Mouse (Mus musculus): ENCODE measurements around the gene Crybb3. TPM values are rescaled to one million over a fixed set of nuclear protein-coding genes. Genes with fewer than 3 reads are reported as not detected.

Crybb3 gene
- polyA plus RNA-seq (2015; fragmentation: Nextera tagmentation; extraction: Ambion mirVana): 0.71 and 1.1 TPM in 2 replicates

GRCm38 (mm10) chr5:113081439-113081838 lies at the start of gene Crybb3:
Gene Crybb3, minus strand, starts transcription at chr5:113081584.
- Histone ChIP-seq H3K4me2 (ENCODE audit: low read length) (no peak within 1 kb of the TSS), H3K4me1 (replicated peaks; ENCODE audit: insufficient read depth, low read length) (no peaks in the 10 kb centered on the region), H3K27me3 (ENCODE audit: insufficient read depth, low read length) (no peaks in the 10 kb centered on the region), H3K36me3 (ENCODE audit: insufficient read depth, low read length) (no peaks in the 10 kb centered on the region), H3K27ac (no peak within 1 kb of the TSS), H3K9ac (ENCODE audit: low read depth, low read length) (no peak within 1 kb of the TSS), H3K9me3 (replicated peaks; ENCODE audit: low read length) (0 out of 2 replicates have a peak, but pooled peaks cover 3% of the 10 kb centered on the region), H3K4me3 (replicated peaks; ENCODE audit: low read depth, low read length) (no peak within 1 kb of the TSS)
- DNase-seq (ENCODE audit: low spot score) (no peak), ATAC-seq (replicated peaks; ENCODE audit: low FRiP score, low read depth) (peak; percentile 22; the same call in 1 of the 2 replicates)
- WGBS: 61% methylated on average over 8 of the region's 8 CpGs
- TF ChIP-seq CTCF (IDR thresholded peaks at IDR 0.05; ENCODE audit: low read depth): no peak

- H3K27ac ChIP-seq: no peak overlapping the region
- DNase-seq (ENCODE audit: low spot score) (no peak), ATAC-seq (replicated peaks; ENCODE audit: low FRiP score, low read depth) (no peak)
- TF ChIP-seq CTCF (IDR thresholded peaks at IDR 0.05; ENCODE audit: low read depth): no peak
- H3K9me3 ChIP-seq (replicated peaks; ENCODE audit: low read length): no peaks in the 10 kb centered on the region
- H3K4me3 ChIP-seq (replicated peaks; ENCODE audit: low read depth, low read length): no peak overlapping the region
- no peaks in the 10 kb centered on the region for H3K27me3 ChIP-seq (ENCODE audit: insufficient read depth, low read length)
- H3K4me2 ChIP-seq (ENCODE audit: low read length): no peak overlapping the region
- H3K36me3 ChIP-seq (ENCODE audit: insufficient read depth, low read length): no peaks in the 10 kb centered on the region
- no peak overlapping the region for H3K9ac ChIP-seq (ENCODE audit: low read depth, low read length)
- 0 out of 2 replicates have a peak, but pooled peaks cover 10% of the 10 kb centered on the region for H3K4me1 ChIP-seq (replicated peaks; ENCODE audit: insufficient read depth, low read length)
- 67% methylated on average over 4 of the region's 4 CpGs for WGBS
Observed at GRCm38 (mm10) chr5:113128426-113128825, 47.0 kb upstream of the Crybb3 start.

GRCm38 (mm10) chr5:113126476-113126875 lies 45.1 kb upstream of the Crybb3 start:
- Histone ChIP-seq H3K9me3 (replicated peaks; ENCODE audit: low read length) (no peaks in the 10 kb centered on the region), H3K27me3 (ENCODE audit: insufficient read depth, low read length) (no peaks in the 10 kb centered on the region), H3K4me2 (ENCODE audit: low read length) (no peak overlapping the region), H3K27ac (no peak overlapping the region), H3K9ac (ENCODE audit: low read depth, low read length) (no peak overlapping the region), H3K4me1 (replicated peaks; ENCODE audit: insufficient read depth, low read length) (peaks cover 5% of the 10 kb centered on the region; the same call in 1 of the 2 replicates), H3K36me3 (ENCODE audit: insufficient read depth, low read length) (no peaks in the 10 kb centered on the region), H3K4me3 (replicated peaks; ENCODE audit: low read depth, low read length) (no peak overlapping the region)
- DNase-seq (ENCODE audit: low spot score) (no peak), ATAC-seq (replicated peaks; ENCODE audit: low FRiP score, low read depth) (no peak)
- no peak for TF ChIP-seq CTCF (IDR thresholded peaks at IDR 0.05; ENCODE audit: low read depth)
- WGBS: 89% methylated on average over 12 of the region's 12 CpGs

- WGBS: 50% methylated on average over 10 of the region's 10 CpGs
- Histone ChIP-seq H3K4me1 (replicated peaks; ENCODE audit: insufficient read depth, low read length) (peaks cover 21% of the 10 kb centered on the region), H3K9ac (ENCODE audit: low read depth, low read length) (no peak overlapping the region), H3K27me3 (ENCODE audit: insufficient read depth, low read length) (no peaks in the 10 kb centered on the region), H3K9me3 (replicated peaks; ENCODE audit: low read length) (no peaks in the 10 kb centered on the region), H3K27ac (no peak overlapping the region), H3K4me2 (ENCODE audit: low read length) (no peak overlapping the region), H3K36me3 (ENCODE audit: insufficient read depth, low read length) (no peaks in the 10 kb centered on the region), H3K4me3 (replicated peaks; ENCODE audit: low read depth, low read length) (no peak overlapping the region)
- DNase-seq (ENCODE audit: low spot score) (no peak), ATAC-seq (replicated peaks; ENCODE audit: low FRiP score, low read depth) (no peak)
- no peak for TF ChIP-seq CTCF (IDR thresholded peaks at IDR 0.05; ENCODE audit: low read depth)
Observed at GRCm38 (mm10) chr5:113123693-113124092, 42.3 kb upstream of the Crybb3 start.

- Histone ChIP-seq H3K4me2 (ENCODE audit: low read length) (no peak overlapping the region), H3K4me1 (replicated peaks; ENCODE audit: insufficient read depth, low read length) (peaks cover 21% of the 10 kb centered on the region), H3K36me3 (ENCODE audit: insufficient read depth, low read length) (no peaks in the 10 kb centered on the region), H3K4me3 (replicated peaks; ENCODE audit: low read depth, low read length) (no peak overlapping the region), H3K9ac (ENCODE audit: low read depth, low read length) (no peak overlapping the region), H3K9me3 (replicated peaks; ENCODE audit: low read length) (no peaks in the 10 kb centered on the region), H3K27ac (peak overlapping the region; percentile 47; the same call in 1 of the 2 replicates), H3K27me3 (ENCODE audit: insufficient read depth, low read length) (no peaks in the 10 kb centered on the region)
- DNase-seq (ENCODE audit: low spot score) (no peak), ATAC-seq (replicated peaks; ENCODE audit: low FRiP score, low read depth) (no peak)
- TF ChIP-seq CTCF (IDR thresholded peaks at IDR 0.05; ENCODE audit: low read depth): no peak
- WGBS: 37% methylated on average over 12 of the region's 12 CpGs
Observed at GRCm38 (mm10) chr5:113122326-113123054, 41.1 kb upstream of the Crybb3 start.

GRCm38 (mm10) chr5:113121591-113121875 lies 40.1 kb upstream of the Crybb3 start:
- H3K9ac ChIP-seq (ENCODE audit: low read depth, low read length): no peak overlapping the region
- peaks cover 21% of the 10 kb centered on the region for H3K4me1 ChIP-seq (replicated peaks; ENCODE audit: insufficient read depth, low read length)
- H3K27me3 ChIP-seq (ENCODE audit: insufficient read depth, low read length): no peaks in the 10 kb centered on the region
- DNase-seq (ENCODE audit: low spot score) (no peak), ATAC-seq (replicated peaks; ENCODE audit: low FRiP score, low read depth) (no peak)
- no peak overlapping the region for H3K4me2 ChIP-seq (ENCODE audit: low read length)
- no peaks in the 10 kb centered on the region for H3K9me3 ChIP-seq (replicated peaks; ENCODE audit: low read length)
- TF ChIP-seq CTCF (IDR thresholded peaks at IDR 0.05; ENCODE audit: low read depth): no peak
- H3K27ac ChIP-seq: peak overlapping the region; percentile 58; the same call in 1 of the 2 replicates
- H3K4me3 ChIP-seq (replicated peaks; ENCODE audit: low read depth, low read length): no peak overlapping the region
- WGBS: 55% methylated on average over 6 of the region's 6 CpGs
- no peaks in the 10 kb centered on the region for H3K36me3 ChIP-seq (ENCODE audit: insufficient read depth, low read length)

Data from kidney, postnatal 0 days (tissue).